Mouse (Mus musculus) brain, embryonic 14.5 days (tissue): ENCODE measurements around the gene Sucnr1.

Source experiments
- CTCF ChIP-seq: fragments of 200-500 bp; IDR thresholded peaks from 2 replicates; pipeline ENCODE4 v1.5.1; 2012; ENCODE audit warnings: inconsistent platforms, mild to moderate bottlenecking, moderate library complexity, borderline replicate concordance; ENCODE audit not compliant: insufficient read depth, insufficient read length; ENCODE audit errors: extremely low read depth
- POLR2A ChIP-seq: fragments of 200-500 bp; IDR thresholded peaks from 2 replicates; pipeline ENCODE4 v1.6.1; 2012; ENCODE audit warnings: mild to moderate bottlenecking, inconsistent platforms, borderline replicate concordance; ENCODE audit not compliant: poor library complexity, insufficient read depth, insufficient read length, severe bottlenecking; ENCODE audit errors: extremely low read depth

GRCm38 (mm10) chr3:60111135-60111710 lies 29.6 kb downstream of the Sucnr1 start:
- TF ChIP-seq CTCF (no peak), POLR2A (no peak)
